Mouse (Mus musculus) adrenal gland, adult 2 months (tissue): ENCODE measurements around the gene Nit2. TPM values are rescaled to one million over a fixed set of nuclear protein-coding genes. Genes with fewer than 3 reads are reported as not detected.

Experiments used
- polyA plus RNA-seq: library from polyadenylated mRNA; depleted of rRNA; stranded (reverse); fragments of >200 nt; gene quantifications from 2 replicates; pipeline ENCODE4 v1.2.3, GENCODE M21; 2012; rRNA removed
- total RNA-seq, 2 experiments: library from RNA; stranded (reverse); gene quantifications; 2 replicates each; pipeline ENCODE4 v1.2.3; 2021

Nit2 gene
- total and polyA plus RNA-seq, 3 experiments = 26.5 to 43.6 (median 42.7) TPM

Other genes with a start within 250 kb of the Nit2 start
- not detected for gene Lnp1, start 239.3 kb downstream of the Nit2 start, total RNA-seq
- not detected in 2 replicates for gene Lnp1, start 239.3 kb downstream of the Nit2 start, polyA plus RNA-seq
- not detected for gene Tmem45a2, start 96.0 kb downstream of the Nit2 start, total RNA-seq
- gene Tmem45a2, start 96.0 kb downstream of the Nit2 start, polyA plus RNA-seq = not detected in 2 replicates
- 10 to 100 TPM; 49.6 to 54.5 TPM for gene Tomm70a, start 45.6 kb downstream of the Nit2 start, total RNA-seq
- gene Tomm70a, start 45.6 kb downstream of the Nit2 start, polyA plus RNA-seq = 15.0 and 15.5 TPM in 2 replicates
- gene Tbc1d23, start 64.2 kb upstream of the Nit2 start, total RNA-seq = 10 to 100 TPM; 33.7 to 34.0 TPM
- gene Tbc1d23, start 64.2 kb upstream of the Nit2 start, polyA plus RNA-seq = 3.4 and 4.0 TPM in 2 replicates
- gene Tmem30c, start 125.5 kb upstream of the Nit2 start, total RNA-seq = not detected
- not detected in 2 replicates for gene Tmem30c, start 125.5 kb upstream of the Nit2 start, polyA plus RNA-seq
- 10 to 100 TPM; 23.0 to 23.1 TPM for gene Filip1l, start 185.8 kb upstream of the Nit2 start, total RNA-seq
- gene Filip1l, start 185.8 kb upstream of the Nit2 start, polyA plus RNA-seq = 0.90 and 0.99 TPM in 2 replicates